Mouse (Mus musculus): ENCODE data around the gene Limch1.

The Limch1 gene

GRCm38 (mm10) chr5:66746761-66747160 lies 1.1 kb downstream of the Limch1 start:
- no peak for DNase-seq (ENCODE audit: low spot score in 2 of 2)

GRCm38 (mm10) chr5:66747761-66748430 lies 2.3 kb downstream of the Limch1 start:
- DNase-seq (ENCODE audit: low spot score in 2 of 2), result no peak

- no peak for DNase-seq (ENCODE audit: low spot score in 2 of 2)
Observed at GRCm38 (mm10) chr5:66748448-66749115, 3.0 kb downstream of the Limch1 start.

- no peak for DNase-seq (ENCODE audit: low spot score in 2 of 2)
Observed at GRCm38 (mm10) chr5:66750641-66751040, 5.0 kb downstream of the Limch1 start.

- DNase-seq (ENCODE audit: low spot score in 2 of 2), result no peak
Observed at GRCm38 (mm10) chr5:66751332-66751980, 5.8 kb downstream of the Limch1 start.

- DNase-seq (ENCODE audit: low spot score in 2 of 2), result no peak
Observed at GRCm38 (mm10) chr5:66753620-66754019, 8.0 kb downstream of the Limch1 start.

- DNase-seq (ENCODE audit: low spot score in 2 of 2), result peak in 1 of 2 experiments; percentile 42
Observed at GRCm38 (mm10) chr5:66756821-66757705, 11.4 kb downstream of the Limch1 start.

GRCm38 (mm10) chr5:66757706-66758237 lies 12.1 kb downstream of the Limch1 start:
- no peak for DNase-seq (ENCODE audit: low spot score in 2 of 2)

GRCm38 (mm10) chr5:66759354-66759753 lies 13.7 kb downstream of the Limch1 start:
- DNase-seq (ENCODE audit: low spot score in 2 of 2), result no peak

- no peak for DNase-seq (ENCODE audit: low spot score in 2 of 2)
Observed at GRCm38 (mm10) chr5:66760747-66761146, 15.1 kb downstream of the Limch1 start.

- DNase-seq (ENCODE audit: low spot score in 2 of 2), result no peak
Observed at GRCm38 (mm10) chr5:66762006-66762405, 16.4 kb downstream of the Limch1 start.

- no peak for DNase-seq (ENCODE audit: low spot score in 2 of 2)
Observed at GRCm38 (mm10) chr5:66764129-66764528, 18.5 kb downstream of the Limch1 start.

- no peak for DNase-seq (ENCODE audit: low spot score in 2 of 2)
Observed at GRCm38 (mm10) chr5:66765911-66766310, 20.3 kb downstream of the Limch1 start.

- DNase-seq (ENCODE audit: low spot score in 2 of 2), result no peak
Observed at GRCm38 (mm10) chr5:66768034-66768433, 22.4 kb downstream of the Limch1 start.

- DNase-seq (ENCODE audit: low spot score in 2 of 2), result no peak
Observed at GRCm38 (mm10) chr5:66769070-66769469, 23.4 kb downstream of the Limch1 start.

GRCm38 (mm10) chr5:66769558-66769957 lies 23.9 kb downstream of the Limch1 start:
- no peak for DNase-seq (ENCODE audit: low spot score in 2 of 2)

GRCm38 (mm10) chr5:66777999-66778710 lies 32.5 kb downstream of the Limch1 start:
- DNase-seq (ENCODE audit: low spot score in 2 of 2), result no peak

- no peak for DNase-seq (ENCODE audit: low spot score in 2 of 2)
Observed at GRCm38 (mm10) chr5:66780371-66780770, 34.7 kb downstream of the Limch1 start.

- no peak for DNase-seq (ENCODE audit: low spot score in 2 of 2)
Observed at GRCm38 (mm10) chr5:66781507-66781906, 35.9 kb downstream of the Limch1 start.

GRCm38 (mm10) chr5:66782851-66783250 lies 37.2 kb downstream of the Limch1 start:
- no peak for DNase-seq (ENCODE audit: low spot score in 2 of 2)

All from right cerebral cortex, adult 2 months (tissue).